Mouse (Mus musculus) adrenal gland, postnatal 14 days (tissue): ENCODE data around the gene Susd1. TPM values are rescaled to one million over a fixed set of nuclear protein-coding genes. Genes with fewer than 3 reads are reported as not detected.

ENCODE experiments used
- DNase-seq: peaks from one replicate; pipeline ENCODE4 v3.0.0; 2021; ENCODE audit warnings: mixed read lengths
- total RNA-seq: library from RNA; stranded (reverse); gene quantifications from 2 replicates; pipeline ENCODE4 v1.2.3, GENCODE M21; 2021

The Susd1 gene
- total RNA-seq, 1 experiment from 2014 or later = 5.1 TPM

DNA sequence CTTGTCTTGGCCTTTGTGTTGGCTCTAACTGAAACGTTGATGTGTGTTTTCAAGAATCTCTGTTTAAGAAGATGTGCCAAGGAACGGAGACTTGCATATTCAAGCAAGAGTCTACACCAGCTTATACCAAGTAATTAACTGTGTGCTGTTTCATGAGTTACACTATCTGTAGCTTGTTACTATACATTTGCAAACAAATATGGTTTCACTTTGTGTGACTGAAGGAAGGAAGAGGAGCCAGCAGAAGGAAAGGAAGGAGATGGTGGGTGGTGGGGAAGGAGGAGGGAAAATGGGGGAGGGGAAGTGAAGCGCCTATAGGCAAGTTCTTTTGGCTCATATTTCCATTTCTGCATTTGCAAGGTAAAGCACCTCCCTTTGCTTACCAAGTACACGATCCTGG, 58.0 kb downstream of the Susd1 start:
- DNase-seq = no peak

DNA sequence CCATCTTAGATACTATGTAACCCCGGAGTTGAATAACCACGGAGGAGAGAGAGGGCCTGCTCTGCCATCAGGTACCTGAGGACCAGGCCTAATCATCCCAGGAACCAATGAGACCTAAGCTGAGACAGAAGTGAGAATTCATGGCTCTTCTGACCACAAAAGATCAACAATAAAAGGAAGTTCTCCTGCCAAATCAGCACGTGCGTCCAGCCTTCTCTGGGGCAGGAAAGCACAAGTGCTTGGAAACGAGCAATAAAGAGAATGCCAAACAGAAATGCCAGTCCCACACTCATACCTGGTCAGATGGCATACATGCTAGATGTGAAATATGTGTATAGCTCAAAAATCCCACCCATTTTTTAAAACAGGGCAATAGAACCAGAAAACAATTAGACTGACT, 58.6 kb downstream of the Susd1 start:
- no peak for DNase-seq

DNA sequence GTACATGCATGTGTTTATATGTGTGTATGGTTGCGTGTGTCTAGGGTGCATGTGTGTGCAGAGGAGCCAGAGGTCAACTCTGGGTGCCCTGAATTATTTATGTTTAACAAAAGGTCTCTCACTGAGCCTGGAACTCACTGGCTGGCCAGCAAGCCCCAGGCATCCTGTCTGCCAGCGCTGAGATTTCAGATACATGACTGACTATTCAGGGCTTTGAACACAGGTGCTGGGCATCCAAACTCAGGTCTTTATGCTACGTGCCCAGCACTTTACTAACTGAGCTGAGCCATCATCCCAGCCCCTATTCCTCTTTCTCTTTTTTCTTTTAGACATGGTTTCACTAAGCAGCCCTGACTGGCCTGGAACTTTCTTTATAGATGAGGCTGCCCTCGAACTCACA, 59.8 kb downstream of the Susd1 start:
- no peak for DNase-seq

DNA sequence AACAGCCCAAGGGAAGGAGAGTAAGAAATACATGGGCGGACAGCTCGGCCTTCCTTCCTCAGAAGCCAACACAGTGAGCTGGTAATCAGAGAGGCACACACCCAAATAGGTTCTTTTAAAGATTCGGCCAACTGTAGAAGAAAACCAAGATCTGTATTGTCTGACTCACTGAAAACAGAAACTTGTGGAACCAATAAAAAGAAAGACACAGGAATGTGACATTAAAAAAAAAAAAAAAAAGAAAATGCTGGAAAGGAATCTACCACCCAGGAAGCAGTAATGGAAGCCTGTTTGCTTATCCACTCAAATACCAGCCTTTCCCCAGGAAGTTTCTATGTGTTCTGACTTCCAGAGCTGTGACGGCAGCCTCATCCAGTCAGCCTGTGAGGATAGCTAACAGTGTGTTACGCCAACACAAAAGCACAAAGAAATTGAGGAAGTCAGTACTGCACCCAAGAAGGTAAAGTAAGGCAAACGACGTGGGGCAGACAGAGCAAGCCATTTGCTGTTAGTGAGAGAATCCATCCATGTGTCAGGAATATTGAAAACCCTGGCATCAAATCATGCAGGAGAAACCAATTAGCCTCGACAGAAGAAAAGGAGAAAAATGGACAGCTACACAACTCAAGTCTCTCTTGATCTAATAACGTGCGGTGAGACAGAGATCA, 64.0 kb downstream of the Susd1 start:
- DNase-seq = no peak

DNA sequence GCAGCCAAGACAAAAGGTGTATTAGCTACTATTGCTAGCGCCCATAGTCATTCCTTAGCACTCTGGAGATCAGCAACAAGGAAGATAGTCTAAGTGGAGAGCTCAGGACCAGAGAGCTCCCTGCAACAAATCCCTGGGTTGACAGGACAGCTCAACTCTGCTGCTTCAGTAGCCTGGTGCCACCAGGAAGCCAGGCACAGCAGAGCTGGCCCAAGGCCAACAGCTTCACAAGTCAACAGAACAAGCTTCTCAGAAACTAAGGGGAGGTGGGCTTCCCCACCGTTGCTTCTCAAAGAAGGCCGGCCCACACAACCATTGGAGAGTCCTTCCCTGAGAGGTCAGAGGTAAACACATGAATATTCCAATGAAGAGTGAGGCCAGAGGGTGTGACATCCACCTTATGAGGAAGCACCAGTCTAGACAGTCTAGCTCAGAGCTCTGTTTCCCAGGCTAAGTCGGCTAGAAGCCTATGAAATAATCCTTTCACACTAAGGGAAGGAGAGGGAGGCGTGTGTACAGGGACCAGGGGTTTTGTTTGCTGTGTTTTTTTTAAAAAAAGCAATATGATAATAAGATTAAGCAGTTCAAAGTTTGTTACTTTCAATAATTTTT, 65.8 kb downstream of the Susd1 start:
- DNase-seq = peak; percentile 42

DNA sequence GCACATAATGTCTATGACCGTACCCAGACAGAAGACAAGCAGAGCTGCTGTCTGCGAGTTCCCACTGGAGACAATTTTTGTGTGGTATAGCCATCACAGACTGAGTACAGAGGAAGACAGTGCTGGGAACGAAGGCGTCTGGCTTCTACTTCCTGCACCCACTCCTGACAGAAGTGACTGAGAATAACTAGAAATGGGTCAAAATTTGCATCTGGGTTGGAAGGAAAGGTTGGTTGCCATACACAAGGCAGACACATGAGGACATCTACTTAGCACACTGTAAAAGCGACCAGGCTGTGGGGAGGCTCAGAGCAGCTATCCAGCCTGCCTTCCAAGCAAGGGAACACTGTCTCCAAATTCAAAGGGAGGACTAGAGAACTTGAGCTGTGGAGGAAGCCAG, 66.5 kb downstream of the Susd1 start:
- no peak for DNase-seq

DNA sequence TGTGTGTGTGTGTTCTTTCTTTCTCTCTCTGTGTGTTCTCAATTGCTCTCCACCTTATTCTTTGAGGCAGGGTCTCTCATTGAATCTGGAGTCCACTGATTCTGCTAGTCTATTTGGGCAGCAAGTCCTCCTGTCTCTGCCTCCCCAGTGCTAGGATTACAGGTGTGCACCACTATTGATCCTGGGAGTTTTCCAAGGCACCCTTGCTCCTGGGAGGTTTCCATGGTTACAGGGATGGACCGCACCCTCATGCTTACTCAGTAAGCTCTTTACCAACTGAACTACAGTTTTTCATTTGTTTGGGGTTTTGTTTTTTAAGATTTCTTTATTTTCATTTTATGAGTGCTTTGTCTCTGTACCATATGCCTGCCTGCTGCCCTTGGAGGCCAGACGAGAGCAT, 68.5 kb downstream of the Susd1 start:
- no peak for DNase-seq

DNA sequence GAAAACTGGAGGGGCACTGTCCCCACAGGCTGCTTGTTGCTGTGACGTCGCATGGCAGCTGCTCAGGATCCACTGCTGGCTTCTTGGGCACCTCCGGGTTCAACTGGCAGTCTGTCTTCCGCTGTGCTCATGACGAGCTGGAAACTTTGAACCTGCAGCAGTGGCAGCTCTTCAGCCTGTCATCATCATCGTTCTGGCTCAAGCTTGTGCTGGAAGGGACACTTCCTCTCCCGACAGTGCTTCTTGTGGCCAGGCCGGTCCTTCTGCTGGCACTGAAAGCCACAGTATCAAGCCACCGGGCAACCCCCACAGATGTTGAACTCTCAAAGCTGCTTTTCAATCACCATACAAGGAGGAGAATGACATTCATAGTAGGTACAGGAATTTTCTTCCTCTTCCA, 70.3 kb downstream of the Susd1 start:
- no peak for DNase-seq

DNA sequence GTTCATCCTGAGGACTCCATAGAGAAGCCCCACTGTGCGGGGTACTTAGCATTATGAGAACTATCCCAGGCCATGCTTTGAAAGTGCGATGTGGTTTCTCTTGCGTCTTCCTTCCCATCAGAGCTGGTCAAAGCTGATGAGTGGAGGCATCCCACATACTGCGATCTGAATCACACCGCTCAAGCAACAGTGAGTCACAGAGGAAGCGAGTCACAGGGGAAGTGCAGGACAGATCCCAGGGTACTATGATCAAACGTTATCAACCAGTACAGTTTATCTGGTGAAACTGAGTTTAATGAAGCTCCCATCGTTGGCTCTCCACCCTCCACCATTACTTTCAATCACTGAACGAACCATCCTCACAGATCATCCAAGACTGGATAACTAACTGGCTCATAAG, 72.2 kb downstream of the Susd1 start:
- no peak for DNase-seq

DNA sequence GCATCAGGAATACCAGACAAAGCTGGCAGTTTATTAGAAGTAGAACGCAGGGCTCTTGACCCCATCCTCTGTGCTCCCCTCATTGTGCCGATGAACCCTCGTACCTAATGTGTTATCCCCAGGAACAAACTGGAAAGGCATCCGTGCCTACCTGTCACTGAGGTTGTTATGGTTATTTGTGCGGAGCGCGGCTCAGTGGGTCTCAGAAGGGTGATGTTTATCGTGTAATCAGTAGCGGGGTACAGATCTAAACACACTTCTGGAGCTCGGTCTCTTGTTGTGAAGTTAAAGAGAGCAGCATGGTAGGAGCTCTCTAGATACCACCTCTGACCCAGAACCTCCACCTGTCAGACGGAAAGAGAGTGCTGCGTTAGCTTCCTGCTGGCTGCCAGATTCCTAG, 72.9 kb downstream of the Susd1 start:
- no peak for DNase-seq

DNA sequence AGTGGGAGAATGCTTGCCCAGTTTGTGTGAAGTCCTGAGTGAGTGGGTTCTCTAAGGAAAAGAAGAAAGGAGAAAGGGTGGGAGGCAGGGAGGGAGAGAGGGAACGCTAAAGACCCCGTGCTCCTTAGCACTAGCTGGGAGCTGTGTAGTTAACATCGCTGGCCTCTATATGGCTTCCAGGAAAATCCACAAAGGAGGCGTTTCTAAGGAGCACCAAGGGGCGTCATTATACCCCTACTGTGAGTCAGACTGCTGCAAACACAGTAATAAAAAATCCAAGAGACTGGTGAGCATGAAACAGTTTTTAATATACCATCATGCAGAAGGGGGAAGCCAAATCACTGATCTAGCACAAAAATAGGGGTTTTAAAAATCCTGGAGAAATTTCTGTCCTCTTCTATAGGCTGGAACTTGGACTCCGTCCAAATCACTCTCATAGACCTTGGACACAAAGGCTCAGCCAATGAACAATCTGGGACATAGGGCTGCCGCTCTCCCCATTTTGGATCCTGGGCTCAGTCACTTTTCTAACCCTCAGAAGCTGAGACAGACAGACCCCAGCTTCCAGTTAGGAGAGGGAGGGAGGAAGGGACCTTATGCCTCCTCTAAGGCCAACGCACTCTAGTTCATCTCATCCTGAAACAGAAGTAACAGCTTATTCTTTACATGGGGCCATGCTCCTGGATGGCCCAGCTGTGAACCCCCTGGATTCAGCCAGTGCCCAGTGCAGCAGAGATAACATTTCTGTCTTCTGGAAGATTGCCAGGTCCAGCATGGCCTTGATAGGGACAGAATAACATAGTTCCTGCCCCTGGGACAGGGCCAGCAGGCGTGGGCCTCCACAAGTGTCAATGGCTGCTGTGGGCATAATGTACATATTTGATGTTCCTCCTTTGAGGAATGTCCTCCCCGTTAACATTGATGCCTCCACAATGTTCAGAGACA, 73.9 kb downstream of the Susd1 start:
- DNase-seq = peak; percentile 50

DNA sequence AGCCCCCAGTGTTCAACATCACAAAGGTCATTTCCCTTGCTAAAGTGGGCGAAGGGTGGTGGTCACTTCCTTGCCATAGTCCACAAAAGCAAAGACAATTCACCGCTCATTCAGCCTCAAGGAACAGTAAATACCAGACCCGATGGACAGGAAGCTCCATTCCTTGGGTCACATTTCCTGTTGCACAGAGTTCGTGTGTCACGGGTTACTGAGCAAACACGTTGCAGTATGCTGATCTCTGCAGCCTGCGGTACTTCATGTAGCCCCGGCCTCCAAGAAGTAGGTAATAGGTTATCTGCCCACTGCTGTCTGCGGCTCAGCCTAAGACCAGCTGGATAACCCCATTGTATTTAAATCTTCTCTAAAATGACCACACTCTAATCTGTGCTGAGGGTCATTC, 75.4 kb downstream of the Susd1 start:
- no peak for DNase-seq

DNA sequence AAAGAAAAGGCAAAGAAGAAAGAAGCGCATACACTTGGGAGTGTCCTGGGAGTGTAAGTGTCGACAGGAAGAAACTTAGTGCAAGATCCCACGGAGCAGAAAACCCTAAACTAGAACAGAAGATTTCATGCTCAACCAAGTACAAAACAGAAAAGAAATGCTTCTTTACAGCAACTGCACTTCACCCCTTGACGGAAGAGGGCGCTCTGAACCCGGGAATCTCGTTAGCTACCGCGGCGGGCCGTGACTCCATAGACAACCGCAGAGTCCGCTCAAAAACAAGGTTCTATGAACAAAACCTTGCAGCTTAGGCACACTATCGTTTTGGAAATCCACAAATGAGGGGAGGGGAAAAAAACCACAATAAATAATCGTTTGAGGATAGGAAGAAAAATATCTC, 77.7 kb downstream of the Susd1 start:
- peak; percentile 89 for DNase-seq

DNA sequence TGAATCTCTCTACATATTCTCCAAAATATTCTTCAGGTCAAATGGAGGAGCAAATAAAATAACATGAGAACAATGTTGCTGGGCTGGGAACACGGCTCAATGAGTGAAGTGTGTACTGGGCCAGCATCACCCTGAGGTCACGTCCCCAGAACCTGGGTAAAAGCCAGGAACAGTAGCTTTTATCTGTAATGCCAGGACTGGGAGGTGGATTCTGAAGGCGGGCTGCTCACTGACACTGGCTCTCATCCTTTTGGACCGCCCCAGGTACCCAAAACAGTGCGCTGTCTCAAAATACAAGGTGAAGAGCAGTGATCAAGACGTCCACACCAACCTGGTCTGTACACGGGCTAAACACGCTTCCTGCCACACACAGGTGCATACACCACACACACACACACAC, 78.5 kb downstream of the Susd1 start:
- no peak for DNase-seq

DNA sequence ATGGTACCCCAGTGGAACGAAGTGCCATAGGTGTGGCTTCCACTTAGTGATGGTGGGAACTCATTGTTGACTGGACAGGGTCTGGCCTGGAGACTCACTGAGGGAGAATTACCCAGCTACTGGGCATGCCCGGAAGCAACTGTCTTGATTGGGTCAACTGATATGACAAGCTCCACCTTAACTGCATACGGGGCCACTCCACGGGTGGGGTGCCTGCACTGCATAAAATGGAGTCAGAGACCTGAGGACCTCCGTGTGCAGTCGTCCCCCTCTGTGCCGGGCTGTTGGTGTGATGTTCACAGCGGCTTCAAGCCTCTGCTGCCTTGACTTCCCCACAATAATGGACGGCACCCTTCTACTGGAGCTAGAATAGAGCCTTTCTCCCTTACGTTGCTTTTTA, 79.5 kb downstream of the Susd1 start:
- DNase-seq = no peak

DNA sequence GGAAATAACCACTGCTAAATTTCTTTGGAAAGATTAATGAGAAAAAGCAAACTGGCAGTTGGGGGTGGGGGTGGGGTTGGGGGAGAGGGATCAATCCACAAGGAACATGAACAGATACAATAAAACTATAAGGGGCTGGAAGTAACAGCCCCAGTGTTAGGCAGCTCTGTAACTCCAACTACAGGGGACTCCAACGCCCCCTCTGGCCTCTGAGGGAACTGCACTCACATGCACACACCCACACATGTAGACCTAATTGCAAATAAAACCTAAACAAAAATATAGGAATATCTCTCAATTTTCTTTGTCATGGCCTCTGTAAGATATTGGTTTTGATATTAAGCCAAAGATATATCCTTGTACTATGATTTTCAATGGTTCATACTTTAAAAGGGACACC, 83.0 kb downstream of the Susd1 start:
- no peak for DNase-seq

DNA sequence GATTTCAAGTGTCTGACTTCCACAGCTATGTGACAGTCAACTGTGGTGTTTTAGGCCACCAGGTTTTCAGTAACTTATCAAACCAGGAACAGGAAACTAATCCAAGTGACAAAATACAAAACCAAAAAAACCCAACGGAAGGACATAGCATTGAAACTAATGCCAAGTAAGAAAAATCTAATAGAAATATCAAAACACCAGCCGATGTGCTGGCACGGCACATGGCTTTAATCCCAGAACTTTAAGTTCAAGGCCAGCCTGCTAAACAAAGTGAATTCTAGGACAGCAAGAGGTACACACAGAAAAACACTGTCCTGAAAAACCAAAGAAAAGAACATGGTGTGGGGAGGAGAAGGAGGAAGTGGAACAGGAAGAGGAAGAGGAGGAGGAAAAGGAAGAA, 83.8 kb downstream of the Susd1 start:
- peak; percentile 53 for DNase-seq

DNA sequence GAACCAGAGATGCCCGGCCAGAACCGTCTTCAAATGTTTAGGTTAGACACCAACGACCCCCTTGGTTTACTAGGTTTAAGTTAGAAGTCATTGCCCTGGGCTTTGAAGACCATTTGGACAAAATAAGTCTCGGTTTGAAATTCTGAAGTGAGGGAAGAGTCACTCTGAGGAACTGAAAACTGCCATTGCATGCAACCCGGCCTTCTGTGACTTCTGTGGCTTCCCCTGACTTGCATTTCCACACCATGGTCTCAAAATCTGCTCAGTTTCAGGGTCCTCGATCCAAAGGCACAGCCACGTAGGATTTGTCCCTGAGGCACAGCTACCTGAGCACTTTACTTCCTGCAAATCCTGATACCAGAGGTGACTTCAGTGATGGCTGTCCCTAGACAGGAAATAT, 86.5 kb downstream of the Susd1 start:
- no peak for DNase-seq

DNA sequence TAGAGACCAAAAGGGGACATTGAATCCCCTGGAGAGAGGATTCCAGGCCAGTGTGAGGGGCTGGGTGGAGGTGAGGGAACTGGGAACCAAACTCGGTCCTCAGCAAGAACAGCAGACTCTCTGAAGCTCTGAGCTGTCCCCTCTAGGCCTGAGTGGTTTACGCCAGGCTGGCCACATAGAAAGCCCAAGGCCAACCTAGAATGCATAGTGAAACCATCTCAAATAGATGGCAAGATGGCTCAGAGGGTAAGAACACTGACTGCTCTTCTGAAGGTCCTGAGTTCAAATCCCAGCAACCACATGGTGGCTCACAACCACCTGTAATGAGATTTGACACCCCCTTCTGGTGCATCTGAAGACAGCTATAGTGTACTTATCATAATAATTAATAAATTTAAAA, 88.1 kb downstream of the Susd1 start:
- no peak for DNase-seq

DNA sequence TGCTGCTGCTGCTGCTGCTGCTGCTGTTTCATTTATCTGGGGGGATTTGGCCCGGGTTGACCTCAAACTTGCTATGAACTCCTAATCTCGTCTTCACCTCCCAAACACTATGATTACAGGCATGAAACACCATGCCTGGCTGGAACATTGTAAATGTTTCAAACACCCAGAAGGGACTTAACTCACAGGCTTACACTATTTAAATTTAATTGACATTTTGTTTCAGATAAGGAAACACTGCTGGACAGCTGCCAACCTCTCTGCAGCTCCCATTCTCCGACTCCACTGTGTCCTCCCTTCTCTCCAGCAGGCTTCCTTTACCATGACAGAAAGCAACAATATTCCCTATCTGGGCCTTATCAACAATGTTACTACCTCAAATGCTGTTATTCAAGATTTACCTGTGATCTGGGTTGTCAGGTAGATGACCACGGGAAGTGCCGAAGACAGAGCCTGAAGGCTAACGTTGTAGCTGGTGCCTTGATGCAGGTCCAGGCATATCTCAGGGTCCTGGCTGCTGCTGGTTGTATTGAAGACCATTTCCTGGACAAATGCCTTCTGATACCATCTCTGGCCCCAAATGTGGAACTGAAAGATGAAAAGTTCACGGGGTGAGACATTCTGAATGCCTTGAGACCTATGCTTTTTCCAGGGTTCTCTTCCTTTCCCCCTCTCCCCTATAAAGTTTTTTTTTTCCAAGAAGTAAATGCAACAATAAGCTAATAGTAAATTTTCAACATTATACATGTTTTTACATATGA, 88.8 kb downstream of the Susd1 start:
- peak; percentile 37 for DNase-seq

DNA sequence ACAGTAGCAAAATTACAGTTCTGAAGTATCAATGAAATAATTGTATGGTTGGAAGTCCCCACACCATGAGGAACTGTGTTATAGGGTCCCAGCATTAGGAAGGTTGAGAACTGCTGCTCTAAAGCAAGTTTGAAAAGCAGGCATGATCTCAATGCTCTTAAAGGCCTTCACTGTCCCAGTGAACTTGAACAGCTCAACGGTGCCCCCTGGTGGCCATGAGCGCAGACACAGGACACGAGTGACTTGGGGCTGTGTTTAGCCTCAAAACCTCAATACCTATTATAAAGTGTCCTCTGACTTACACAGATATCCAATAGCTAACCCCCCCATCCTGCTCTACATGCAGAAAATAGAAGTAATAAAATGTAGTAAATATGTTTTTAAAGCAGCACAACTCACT, 97.7 kb downstream of the Susd1 start:
- peak; percentile 95 for DNase-seq

DNA sequence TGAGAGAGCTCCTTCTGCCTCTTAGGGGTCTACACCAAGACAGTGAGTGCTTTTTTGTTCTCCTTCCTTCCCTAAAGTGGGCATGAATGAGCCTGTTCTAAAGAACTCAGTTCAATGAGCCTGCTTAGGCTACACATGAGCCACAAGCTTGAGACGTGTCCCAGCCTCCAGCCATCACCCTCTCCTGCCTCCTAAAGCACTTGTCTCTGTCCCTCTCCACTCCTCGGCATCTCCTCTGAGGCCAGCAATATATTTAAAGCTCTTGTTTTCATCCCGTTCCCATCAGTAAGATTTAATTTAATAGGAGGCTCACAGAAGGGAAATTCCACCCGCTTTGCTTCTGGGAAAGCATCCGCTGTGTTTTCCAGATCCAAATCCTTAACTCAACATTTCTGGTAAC, 98.4 kb downstream of the Susd1 start:
- DNase-seq = no peak
